Mouse (Mus musculus): ENCODE measurements around the gene Ints2. TPM values are rescaled to one million over a fixed set of nuclear protein-coding genes. Genes with fewer than 3 reads are reported as not detected.
A peak's percentile ranks its signal among the peaks of the same experiment; 100 is the strongest.
"Not testable (repeated sequence)": the region's sequence is repeated elsewhere in the genome, so short reads cannot be mapped to it uniquely, and the experiment has no call there.

The Ints2 gene
- 31.7 and 38.8 TPM in 2 replicates for polyA plus RNA-seq (2015; fragmentation: Nextera tagmentation; extraction: Ambion mirVana)

GRCm38 (mm10) chr11:86257460-86258076, at the start of gene Ints2:
Gene Ints2 (minus strand): TSS chr11:86257575.
- Histone ChIP-seq H3K36me3 (peaks cover 11% of the 10 kb centered on the region), H3K4me3 (peak within 1 kb of the TSS; percentile 77), H3K4me1 (peaks cover 12% of the 10 kb centered on the region), H3K9ac (peak within 1 kb of the TSS; percentile 93), H3K4me2 (peak within 1 kb of the TSS; percentile 73), H3K27me3 (no peaks in the 10 kb centered on the region), H3K9me3 (no peaks in the 10 kb centered on the region), H3K27ac (peak within 1 kb of the TSS; percentile 78)
- ATAC-seq (ENCODE audit: insufficient number of reproducible peaks, insufficient read depth, low FRiP score, low TSS enrichment, low read depth), result peak; percentile 81
- 8% methylated on average over 32 of the region's 32 CpGs for WGBS

- not testable (repeated sequence) for H3K9me3 ChIP-seq; H3K4me1 ChIP-seq; H3K9ac ChIP-seq; ATAC-seq (ENCODE audit: insufficient number of reproducible peaks, insufficient read depth, low FRiP score, low TSS enrichment, low read depth); H3K27ac ChIP-seq; H3K27me3 ChIP-seq; H3K4me2 ChIP-seq; H3K4me3 ChIP-seq
- 94% methylated on average over 10 of the region's 10 CpGs for WGBS
- peaks cover 42% of the 10 kb centered on the region for H3K36me3 ChIP-seq
Observed at GRCm38 (mm10) chr11:86292201-86292600, 34.8 kb upstream of the Ints2 start.

- no peak overlapping the region for H3K4me3 ChIP-seq
- no peak overlapping the region for H3K4me2 ChIP-seq
- no peaks in the 10 kb centered on the region for H3K9me3 ChIP-seq
- no peak overlapping the region for H3K27ac ChIP-seq
- no peak for ATAC-seq (ENCODE audit: insufficient number of reproducible peaks, insufficient read depth, low FRiP score, low TSS enrichment, low read depth)
- H3K4me1 ChIP-seq, result no peaks in the 10 kb centered on the region
- 87% methylated on average over 6 of the region's 6 CpGs for WGBS
- no peak overlapping the region for H3K9ac ChIP-seq
- H3K27me3 ChIP-seq, result no peaks in the 10 kb centered on the region
- H3K36me3 ChIP-seq, result peaks cover 38% of the 10 kb centered on the region
Observed at GRCm38 (mm10) chr11:86291714-86292113, 34.3 kb upstream of the Ints2 start.

- no peak overlapping the region for H3K4me3 ChIP-seq
- no peak overlapping the region for H3K4me2 ChIP-seq
- 91% methylated on average over 8 of the region's 8 CpGs for WGBS
- H3K9ac ChIP-seq, result no peak overlapping the region
- no peak overlapping the region for H3K27ac ChIP-seq
- no peaks in the 10 kb centered on the region for H3K27me3 ChIP-seq
- no peaks in the 10 kb centered on the region for H3K9me3 ChIP-seq
- peaks cover 73% of the 10 kb centered on the region for H3K36me3 ChIP-seq
- no peak for ATAC-seq (ENCODE audit: insufficient number of reproducible peaks, insufficient read depth, low FRiP score, low TSS enrichment, low read depth)
- no peaks in the 10 kb centered on the region for H3K4me1 ChIP-seq
Observed at GRCm38 (mm10) chr11:86285729-86286128, 28.4 kb upstream of the Ints2 start.

- Histone ChIP-seq H3K36me3 (peaks cover 67% of the 10 kb centered on the region), H3K9me3 (no peaks in the 10 kb centered on the region), H3K27ac (no peak overlapping the region), H3K4me2 (no peak overlapping the region), H3K27me3 (no peaks in the 10 kb centered on the region), H3K4me1 (no peaks in the 10 kb centered on the region), H3K9ac (no peak overlapping the region), H3K4me3 (no peak overlapping the region)
- WGBS, result 95% methylated on average over 6 of the region's 6 CpGs
- no peak for ATAC-seq (ENCODE audit: insufficient number of reproducible peaks, insufficient read depth, low FRiP score, low TSS enrichment, low read depth)
Observed at GRCm38 (mm10) chr11:86278442-86279102, 21.2 kb upstream of the Ints2 start.

- 0% methylated on average over 22 of the region's 22 CpGs for WGBS
- Histone ChIP-seq H3K4me3 (peak overlapping the region; percentile 77), H3K27ac (peak overlapping the region; percentile 78), H3K4me2 (peak overlapping the region; percentile 73), H3K9me3 (no peaks in the 10 kb centered on the region), H3K36me3 (peaks cover 16% of the 10 kb centered on the region), H3K27me3 (no peaks in the 10 kb centered on the region), H3K9ac (peak overlapping the region; percentile 93), H3K4me1 (peaks cover 12% of the 10 kb centered on the region)
- ATAC-seq (ENCODE audit: insufficient number of reproducible peaks, insufficient read depth, low FRiP score, low TSS enrichment, low read depth), result no peak
Observed at GRCm38 (mm10) chr11:86257054-86257453, 321 bp downstream of the Ints2 start.

GRCm38 (mm10) chr11:86253342-86253741, 4.0 kb downstream of the Ints2 start:
- WGBS, result 92% methylated on average over 1 of the region's 1 CpGs

GRCm38 (mm10) chr11:86232446-86232845, 24.9 kb downstream of the Ints2 start:
- 68% methylated on average over 4 of the region's 4 CpGs for WGBS
- Histone ChIP-seq H3K4me3 (no peak overlapping the region), H3K27me3 (no peaks in the 10 kb centered on the region), H3K27ac (no peak overlapping the region), H3K9ac (no peak overlapping the region), H3K9me3 (no peaks in the 10 kb centered on the region), H3K4me2 (no peak overlapping the region), H3K4me1 (no peaks in the 10 kb centered on the region), H3K36me3 (peaks cover 69% of the 10 kb centered on the region)
- ATAC-seq (ENCODE audit: insufficient number of reproducible peaks, insufficient read depth, low FRiP score, low TSS enrichment, low read depth), result no peak

More at GRCm38 (mm10) chr11:86253342-86253741, 4.0 kb downstream of the Ints2 start:
- no peaks in the 10 kb centered on the region for H3K9me3 ChIP-seq
- H3K4me2 ChIP-seq, result no peak overlapping the region
- no peak overlapping the region for H3K4me3 ChIP-seq
- no peak for ATAC-seq (ENCODE audit: insufficient number of reproducible peaks, insufficient read depth, low FRiP score, low TSS enrichment, low read depth)
- H3K27me3 ChIP-seq, result no peaks in the 10 kb centered on the region
- H3K36me3 ChIP-seq, result peaks cover 48% of the 10 kb centered on the region
- no peak overlapping the region for H3K9ac ChIP-seq
- H3K4me1 ChIP-seq, result peaks cover 12% of the 10 kb centered on the region
- no peak overlapping the region for H3K27ac ChIP-seq

GRCm38 (mm10) chr11:86231781-86232350, 25.5 kb downstream of the Ints2 start:
- H3K27ac ChIP-seq, result no peak overlapping the region
- no peak overlapping the region for H3K9ac ChIP-seq
- H3K4me1 ChIP-seq, result no peaks in the 10 kb centered on the region
- H3K36me3 ChIP-seq, result peaks cover 69% of the 10 kb centered on the region
- ATAC-seq (ENCODE audit: insufficient number of reproducible peaks, insufficient read depth, low FRiP score, low TSS enrichment, low read depth), result no peak
- H3K4me2 ChIP-seq, result no peak overlapping the region
- H3K9me3 ChIP-seq, result no peaks in the 10 kb centered on the region
- H3K4me3 ChIP-seq, result no peak overlapping the region
- H3K27me3 ChIP-seq, result no peaks in the 10 kb centered on the region
- WGBS, result 94% methylated on average over 13 of the region's 13 CpGs

GRCm38 (mm10) chr11:86226646-86227180, 30.7 kb downstream of the Ints2 start:
- ATAC-seq (ENCODE audit: insufficient number of reproducible peaks, insufficient read depth, low FRiP score, low TSS enrichment, low read depth), result no peak

GRCm38 (mm10) chr11:86225761-86226160, 31.6 kb downstream of the Ints2 start:
- 91% methylated on average over 4 of the region's 4 CpGs for WGBS
- no peak overlapping the region for H3K4me3 ChIP-seq
- no peak overlapping the region for H3K4me2 ChIP-seq
- no peak overlapping the region for H3K9ac ChIP-seq
- no peaks in the 10 kb centered on the region for H3K4me1 ChIP-seq
- H3K27ac ChIP-seq, result no peak overlapping the region
- H3K36me3 ChIP-seq, result peaks cover 76% of the 10 kb centered on the region
- ATAC-seq (ENCODE audit: insufficient number of reproducible peaks, insufficient read depth, low FRiP score, low TSS enrichment, low read depth), result no peak
- no peaks in the 10 kb centered on the region for H3K9me3 ChIP-seq
- no peaks in the 10 kb centered on the region for H3K27me3 ChIP-seq

More at GRCm38 (mm10) chr11:86226646-86227180, 30.7 kb downstream of the Ints2 start:
- H3K4me1 ChIP-seq, result no peaks in the 10 kb centered on the region
- no peak overlapping the region for H3K4me3 ChIP-seq
- H3K36me3 ChIP-seq, result peaks cover 79% of the 10 kb centered on the region
- WGBS, result 83% methylated on average over 8 of the region's 8 CpGs
- no peak overlapping the region for H3K9ac ChIP-seq
- H3K27ac ChIP-seq, result no peak overlapping the region
- H3K27me3 ChIP-seq, result no peaks in the 10 kb centered on the region
- no peak overlapping the region for H3K4me2 ChIP-seq
- no peaks in the 10 kb centered on the region for H3K9me3 ChIP-seq

Data from embryonic facial prominence, embryonic 13.5 days (tissue).